Mouse (Mus musculus) thymus, adult 2 months (tissue): Measurements from ENCODE around the gene Ccl11.

Experiments used
- CTCF ChIP-seq: fragments of 200-500 bp; IDR thresholded peaks from 2 replicates; pipeline ENCODE4 v1.5.1; 2012; ENCODE audit warnings: mild to moderate bottlenecking, control low read depth, low read length, moderate library complexity, borderline replicate concordance; ENCODE audit not compliant: control insufficient read depth, poor library complexity, insufficient read depth; ENCODE audit errors: extremely low read depth
- POLR2A ChIP-seq: fragments of 200-500 bp; IDR thresholded peaks from 2 replicates; pipeline ENCODE4 v1.6.1; 2012; ENCODE audit warnings: mild to moderate bottlenecking, low read length, control low read depth, moderate library complexity; ENCODE audit not compliant: control insufficient read depth, poor library complexity, insufficient read depth; ENCODE audit errors: extremely low read depth

DNA sequence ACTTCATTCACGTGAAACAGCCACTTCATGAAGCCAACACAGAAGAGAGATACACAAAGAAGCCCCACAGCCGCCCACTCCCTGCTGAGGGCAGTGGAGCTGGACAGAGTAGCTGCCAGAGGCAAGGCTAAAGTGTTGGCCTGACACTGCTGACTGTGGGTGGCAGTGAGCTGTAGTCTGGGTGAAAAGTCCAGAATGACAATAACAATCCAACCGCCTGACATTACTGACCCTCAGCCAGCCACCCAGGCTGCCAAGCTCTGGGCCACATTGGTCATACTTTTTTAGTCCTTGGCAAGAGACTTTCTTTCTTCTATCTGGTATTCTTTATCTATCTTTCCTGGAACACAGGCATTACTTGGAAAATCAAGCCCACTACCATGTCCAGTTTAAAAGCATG, 13.5 kb downstream of the Ccl11 start:
- TF ChIP-seq CTCF, result no peak
- TF ChIP-seq POLR2A, result no peak
